Mouse (Mus musculus) intestine, embryonic 15.5 days (tissue): ENCODE measurements around the gene Lrfn3. TPM values are rescaled to one million over a fixed set of nuclear protein-coding genes. Genes with fewer than 3 reads are reported as not detected.

Source experiments
- ATAC-seq: fragments of 200-750 bp; cut with Nextera tagmentation; 2 replicates; pipeline ENCODE4 v1.8.0; 2017; ENCODE audit warnings: moderate TSS enrichment, moderate library complexity
- H3K27ac ChIP-seq: fragments of 300-500 bp; sonication (generic); 2 replicates; pipeline ENCODE4 v1.5.1; 2015; ENCODE audit warnings: mild to moderate bottlenecking, inconsistent platforms
- H3K27me3 ChIP-seq: fragments of 300-500 bp; sonication (generic); replicated peaks from 2 replicates; pipeline ENCODE4 v1.6.1; 2015; ENCODE audit warnings: inconsistent platforms
- H3K36me3 ChIP-seq: fragments of 300-500 bp; sonication (generic); 2 replicates; pipeline ENCODE4 v1.6.1; 2015; ENCODE audit warnings: inconsistent platforms
- H3K4me1 ChIP-seq: fragments of 300-500 bp; sonication (generic); replicated peaks from 2 replicates; pipeline ENCODE4 v1.6.1; 2015; ENCODE audit warnings: inconsistent platforms
- H3K4me2 ChIP-seq: fragments of 300-500 bp; sonication (generic); replicated peaks from 2 replicates; pipeline ENCODE4 v1.6.1; 2015; ENCODE audit warnings: mild to moderate bottlenecking, inconsistent platforms
- H3K4me3 ChIP-seq: fragments of 300-500 bp; sonication (generic); replicated peaks from 2 replicates; pipeline ENCODE4 v1.5.1; 2015; ENCODE audit warnings: inconsistent platforms
- H3K9ac ChIP-seq: fragments of 300-500 bp; sonication (generic); 2 replicates; pipeline ENCODE4 v1.6.1; 2015; ENCODE audit warnings: inconsistent platforms
- H3K9me3 ChIP-seq: fragments of 300-500 bp; sonication (generic); 2 replicates; pipeline ENCODE4 v1.6.1; 2016; ENCODE audit warnings: inconsistent platforms
- WGBS: fragments of 180-500 bp; shearing (Covaris S2); methylation state at CpG from one replicate; pipeline ENCODE4 v1.1.7; 2015; 5-methylcytosine and 5-hydroxymethylcytosine counted together
- polyA plus RNA-seq: library from polyadenylated mRNA; unstranded; fragments of >200 nt; fragmentation: Nextera tagmentation; extraction: Ambion mirVana; gene quantifications from 2 replicates; pipeline ENCODE4 v1.2.1, GENCODE M21; 2015

Gene Lrfn3
- polyA plus RNA-seq, 1 experiment from 2014 or later = 3.9 TPM

GRCm38 (mm10) chr7:30336384-30336783 is 26.2 kb downstream of the Lrfn3 start:
- Histone ChIP-seq H3K4me3 (no peak overlapping the region), H3K36me3 (no peaks in the 10 kb centered on the region), H3K4me2 (0 out of 2 replicates have a peak overlapping the region, but pooled peaks have one; percentile 5), H3K27ac (no peak overlapping the region), H3K4me1 (peaks cover 10% of the 10 kb centered on the region), H3K9ac (no peak overlapping the region), H3K9me3 (no peaks in the 10 kb centered on the region), H3K27me3 (peaks cover 20% of the 10 kb centered on the region; the same call in 1 of the 2 replicates)
- WGBS = 2% methylated on average over 9 of the region's 9 CpGs
- peak; percentile 38; the same call in 1 of the 2 replicates for ATAC-seq

GRCm38 (mm10) chr7:30335688-30336087 is 26.9 kb downstream of the Lrfn3 start:
- ATAC-seq = no peak
- Histone ChIP-seq H3K9me3 (no peaks in the 10 kb centered on the region), H3K4me1 (peaks cover 10% of the 10 kb centered on the region), H3K27ac (no peak overlapping the region), H3K27me3 (peaks cover 20% of the 10 kb centered on the region; the same call in 1 of the 2 replicates), H3K36me3 (no peaks in the 10 kb centered on the region), H3K4me2 (no peak overlapping the region), H3K9ac (no peak overlapping the region), H3K4me3 (no peak overlapping the region)
- WGBS = 78% methylated on average over 6 of the region's 6 CpGs

GRCm38 (mm10) chr7:30334563-30334962 is 28.0 kb downstream of the Lrfn3 start:
- Histone ChIP-seq H3K27me3 (peaks cover 20% of the 10 kb centered on the region; the same call in 1 of the 2 replicates), H3K27ac (no peak overlapping the region), H3K4me2 (no peak overlapping the region), H3K9me3 (no peaks in the 10 kb centered on the region), H3K4me1 (peaks cover 10% of the 10 kb centered on the region), H3K36me3 (no peaks in the 10 kb centered on the region), H3K4me3 (no peak overlapping the region), H3K9ac (no peak overlapping the region)
- ATAC-seq = no peak
- 62% methylated on average over 5 of the region's 5 CpGs for WGBS

GRCm38 (mm10) chr7:30333436-30333835 is 29.1 kb downstream of the Lrfn3 start:
- no peak overlapping the region for H3K4me2 ChIP-seq
- H3K36me3 ChIP-seq = no peaks in the 10 kb centered on the region
- H3K4me3 ChIP-seq = no peak overlapping the region
- H3K9me3 ChIP-seq = no peaks in the 10 kb centered on the region
- peaks cover 10% of the 10 kb centered on the region for H3K4me1 ChIP-seq
- no peak overlapping the region for H3K27ac ChIP-seq
- H3K9ac ChIP-seq = no peak overlapping the region
- ATAC-seq = peak; percentile 58
- peaks cover 16% of the 10 kb centered on the region; the same call in 1 of the 2 replicates for H3K27me3 ChIP-seq
- 25% methylated on average over 4 of the region's 4 CpGs for WGBS

GRCm38 (mm10) chr7:30332622-30333259 is 29.8 kb downstream of the Lrfn3 start:
- no peaks in the 10 kb centered on the region for H3K9me3 ChIP-seq
- no peak overlapping the region for H3K27ac ChIP-seq
- H3K27me3 ChIP-seq = peaks cover 15% of the 10 kb centered on the region; the same call in 1 of the 2 replicates
- no peak overlapping the region for H3K9ac ChIP-seq
- ATAC-seq = no peak
- no peak overlapping the region for H3K4me3 ChIP-seq
- H3K36me3 ChIP-seq = no peaks in the 10 kb centered on the region
- H3K4me2 ChIP-seq = no peak overlapping the region
- H3K4me1 ChIP-seq = peaks cover 10% of the 10 kb centered on the region
- 63% methylated on average over 18 of the region's 18 CpGs for WGBS

- Histone ChIP-seq H3K4me1 (peaks cover 10% of the 10 kb centered on the region), H3K9me3 (no peaks in the 10 kb centered on the region), H3K4me2 (0 out of 2 replicates have a peak overlapping the region, but pooled peaks have one; percentile 5), H3K27ac (no peak overlapping the region), H3K4me3 (no peak overlapping the region), H3K27me3 (peaks cover 15% of the 10 kb centered on the region; the same call in 1 of the 2 replicates), H3K9ac (no peak overlapping the region), H3K36me3 (no peaks in the 10 kb centered on the region)
- 10% methylated on average over 13 of the region's 13 CpGs for WGBS
- peak; percentile 75 for ATAC-seq
These were observed 30.7 kb downstream of the Lrfn3 start for GRCm38 (mm10) chr7:30331887-30332286.

GRCm38 (mm10) chr7:30328379-30328778 is 34.2 kb downstream of the Lrfn3 start:
- H3K4me1 ChIP-seq = peaks cover 1% of the 10 kb centered on the region; the same call in 1 of the 2 replicates
- H3K27me3 ChIP-seq = no peaks in the 10 kb centered on the region
- no peak overlapping the region for H3K9ac ChIP-seq
- no peak overlapping the region for H3K27ac ChIP-seq
- ATAC-seq = no peak
- H3K4me3 ChIP-seq = no peak overlapping the region
- H3K4me2 ChIP-seq = no peak overlapping the region
- 59% methylated on average over 10 of the region's 10 CpGs for WGBS
- no peaks in the 10 kb centered on the region for H3K9me3 ChIP-seq
- no peaks in the 10 kb centered on the region for H3K36me3 ChIP-seq

GRCm38 (mm10) chr7:30327140-30327539 is 35.4 kb downstream of the Lrfn3 start:
- no peak overlapping the region for H3K9ac ChIP-seq
- WGBS = 65% methylated on average over 15 of the region's 15 CpGs
- no peaks in the 10 kb centered on the region for H3K27me3 ChIP-seq
- ATAC-seq = no peak
- no peaks in the 10 kb centered on the region for H3K36me3 ChIP-seq
- no peak overlapping the region for H3K4me2 ChIP-seq
- H3K4me3 ChIP-seq = no peak overlapping the region
- H3K4me1 ChIP-seq = no peaks in the 10 kb centered on the region
- no peaks in the 10 kb centered on the region for H3K9me3 ChIP-seq
- no peak overlapping the region for H3K27ac ChIP-seq

GRCm38 (mm10) chr7:30326427-30326826 is 36.1 kb downstream of the Lrfn3 start:
- Histone ChIP-seq H3K9ac (no peak overlapping the region), H3K27ac (no peak overlapping the region), H3K9me3 (no peaks in the 10 kb centered on the region), H3K4me2 (no peak overlapping the region), H3K4me1 (peaks cover under 1% of the 10 kb centered on the region; the same call in 1 of the 2 replicates), H3K36me3 (no peaks in the 10 kb centered on the region), H3K27me3 (no peaks in the 10 kb centered on the region), H3K4me3 (no peak overlapping the region)
- no peak for ATAC-seq

GRCm38 (mm10) chr7:30325364-30325763 is 37.2 kb downstream of the Lrfn3 start:
- Histone ChIP-seq H3K9me3 (no peaks in the 10 kb centered on the region), H3K4me1 (peaks cover 10% of the 10 kb centered on the region), H3K4me3 (no peak overlapping the region), H3K9ac (no peak overlapping the region), H3K4me2 (no peak overlapping the region), H3K27ac (no peak overlapping the region), H3K27me3 (no peaks in the 10 kb centered on the region), H3K36me3 (no peaks in the 10 kb centered on the region)
- no peak for ATAC-seq
- WGBS = 41% methylated on average over 2 of the region's 2 CpGs

- Histone ChIP-seq H3K27ac (no peak overlapping the region), H3K4me3 (no peak overlapping the region), H3K4me1 (peaks cover 10% of the 10 kb centered on the region), H3K9me3 (no peaks in the 10 kb centered on the region), H3K36me3 (no peaks in the 10 kb centered on the region), H3K4me2 (no peak overlapping the region), H3K9ac (no peak overlapping the region), H3K27me3 (no peaks in the 10 kb centered on the region)
- 76% methylated on average over 5 of the region's 5 CpGs for WGBS
- no peak for ATAC-seq
These were observed 38.1 kb downstream of the Lrfn3 start for GRCm38 (mm10) chr7:30324300-30324944.

- Histone ChIP-seq H3K4me2 (peak within 1 kb of the TSS; percentile 87), H3K4me1 (peaks cover 10% of the 10 kb centered on the region), H3K4me3 (peak within 1 kb of the TSS; percentile 85; the same call in 1 of the 2 replicates), H3K27ac (peak within 1 kb of the TSS; percentile 92), H3K9me3 (no peaks in the 10 kb centered on the region), H3K9ac (peak within 1 kb of the TSS; percentile 45), H3K36me3 (no peaks in the 10 kb centered on the region), H3K27me3 (no peaks in the 10 kb centered on the region)
- ATAC-seq = no peak
- WGBS = 77% methylated on average over 3 of the region's 3 CpGs
These were observed 38.8 kb downstream of the Lrfn3 start, which contains the start of gene Sdhaf1 for GRCm38 (mm10) chr7:30323795-30324194. Sdhaf1 (minus strand) TSS chr7:30323895.
